Mouse (Mus musculus) heart, embryonic 15.5 days (tissue): ENCODE measurements around the gene Fastkd5. TPM values are rescaled to one million over a fixed set of nuclear protein-coding genes. Genes with fewer than 3 reads are reported as not detected.
"Not testable (repeated sequence)": the region's sequence is repeated elsewhere in the genome, so short reads cannot be mapped to it uniquely, and the experiment has no call there.

Source experiments
- ATAC-seq: fragments of 200-750 bp; cut with Nextera tagmentation; replicated peaks from 2 replicates; pipeline ENCODE4 v1.8.0; 2017; ENCODE audit warnings: low read depth, moderate TSS enrichment; ENCODE audit not compliant: insufficient number of reproducible peaks, insufficient read depth, low FRiP score
- H3K27ac ChIP-seq: fragments of 300-500 bp; sonication (generic); 2 replicates; pipeline ENCODE4 v1.5.1; 2015; ENCODE audit warnings: mild to moderate bottlenecking, inconsistent platforms
- H3K27me3 ChIP-seq: fragments of 300-500 bp; sonication (generic); 2 replicates; pipeline ENCODE4 v1.6.1; 2015; ENCODE audit warnings: inconsistent platforms
- H3K36me3 ChIP-seq: fragments of 300-500 bp; sonication (generic); 2 replicates; pipeline ENCODE4 v1.6.1; 2015; ENCODE audit warnings: mild to moderate bottlenecking, inconsistent platforms
- H3K4me1 ChIP-seq: fragments of 300-500 bp; sonication (generic); replicated peaks from 2 replicates; pipeline ENCODE4 v1.6.1; 2015; ENCODE audit warnings: inconsistent platforms
- H3K4me2 ChIP-seq: fragments of 300-500 bp; sonication (generic); 2 replicates; pipeline ENCODE4 v1.6.1; 2015; ENCODE audit warnings: inconsistent platforms, mild to moderate bottlenecking, moderate library complexity
- H3K4me3 ChIP-seq: fragments of 300-500 bp; sonication (generic); 2 replicates; pipeline ENCODE4 v1.5.1; 2015; ENCODE audit warnings: mild to moderate bottlenecking, inconsistent platforms
- H3K9ac ChIP-seq: fragments of 300-500 bp; sonication (generic); 2 replicates; pipeline ENCODE4 v1.6.1; 2015; ENCODE audit warnings: mild to moderate bottlenecking, inconsistent platforms
- H3K9me3 ChIP-seq: fragments of 300-500 bp; sonication (generic); replicated peaks from 2 replicates; pipeline ENCODE4 v1.6.1; 2016; ENCODE audit warnings: inconsistent platforms
- WGBS: fragments of 180-500 bp; shearing (Covaris S2); methylation state at CpG from one replicate; pipeline ENCODE4 v1.1.7; 2015; ENCODE audit warnings: mixed read lengths; 5-methylcytosine and 5-hydroxymethylcytosine counted together
- polyA plus RNA-seq: library from polyadenylated mRNA; unstranded; fragments of >200 nt; fragmentation: Nextera tagmentation; extraction: Ambion mirVana; gene quantifications from 2 replicates; pipeline ENCODE4 v1.2.1, GENCODE M21; 2015

Fastkd5 gene
- polyA plus RNA-seq, 1 experiment from 2014 or later = 11.2 TPM

DNA sequence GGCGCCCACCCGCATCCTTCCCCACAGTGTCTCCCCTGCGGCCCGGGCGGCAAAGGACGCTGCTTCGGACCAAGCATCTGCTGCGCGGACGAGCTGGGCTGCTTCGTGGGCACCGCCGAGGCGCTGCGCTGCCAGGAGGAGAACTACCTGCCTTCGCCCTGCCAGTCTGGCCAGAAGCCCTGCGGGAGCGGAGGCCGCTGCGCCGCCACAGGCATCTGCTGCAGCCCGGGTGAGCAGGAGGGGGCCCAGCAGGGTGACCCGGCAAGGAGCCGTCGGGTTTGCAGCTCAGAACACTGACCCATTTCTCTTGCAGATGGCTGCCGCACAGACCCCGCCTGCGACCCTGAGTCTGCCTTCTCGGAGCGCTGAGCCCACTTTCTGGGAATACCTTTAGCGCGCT is 53.3 kb downstream of the Fastkd5 start:
- H3K36me3 ChIP-seq, ATAC-seq, H3K27ac ChIP-seq, H3K9me3 ChIP-seq: not testable (repeated sequence)
- Histone ChIP-seq H3K4me1 (peaks cover 39% of the 10 kb centered on the region), H3K4me3 (peak overlapping the region; percentile 46), H3K27me3 (peaks cover 82% of the 10 kb centered on the region), H3K9ac (peak overlapping the region; percentile 17; the same call in 1 of the 2 replicates), H3K4me2 (peak overlapping the region; percentile 73)
- WGBS = 4% methylated on average over 32 of the region's 32 CpGs

GRCm38 (mm10) chr2:130575873-130576272 is 54.0 kb downstream of the Fastkd5 start, which contains the start of gene Oxt:
TSS of gene Oxt (plus strand) at chr2:130576173.
- Histone ChIP-seq H3K27ac (no peak within 1 kb of the TSS), H3K4me1 (peaks cover 35% of the 10 kb centered on the region), H3K4me3 (peak within 1 kb of the TSS; percentile 46), H3K27me3 (peaks cover 75% of the 10 kb centered on the region), H3K9me3 (no peaks in the 10 kb centered on the region), H3K9ac (peak within 1 kb of the TSS; percentile 17; the same call in 1 of the 2 replicates), H3K36me3 (no peaks in the 10 kb centered on the region), H3K4me2 (peak within 1 kb of the TSS; percentile 73)
- no peak for ATAC-seq
- 52% methylated on average over 9 of the region's 9 CpGs for WGBS

- Histone ChIP-seq H3K27ac (no peak overlapping the region), H3K36me3 (no peaks in the 10 kb centered on the region), H3K4me3 (no peak overlapping the region), H3K4me1 (peaks cover 26% of the 10 kb centered on the region), H3K4me2 (no peak overlapping the region), H3K9me3 (no peaks in the 10 kb centered on the region), H3K27me3 (peaks cover 66% of the 10 kb centered on the region), H3K9ac (no peak overlapping the region)
- no peak for ATAC-seq
- WGBS = 81% methylated on average over 5 of the region's 5 CpGs
Observed at GRCm38 (mm10) chr2:130574960-130575359, 54.9 kb downstream of the Fastkd5 start.

DNA sequence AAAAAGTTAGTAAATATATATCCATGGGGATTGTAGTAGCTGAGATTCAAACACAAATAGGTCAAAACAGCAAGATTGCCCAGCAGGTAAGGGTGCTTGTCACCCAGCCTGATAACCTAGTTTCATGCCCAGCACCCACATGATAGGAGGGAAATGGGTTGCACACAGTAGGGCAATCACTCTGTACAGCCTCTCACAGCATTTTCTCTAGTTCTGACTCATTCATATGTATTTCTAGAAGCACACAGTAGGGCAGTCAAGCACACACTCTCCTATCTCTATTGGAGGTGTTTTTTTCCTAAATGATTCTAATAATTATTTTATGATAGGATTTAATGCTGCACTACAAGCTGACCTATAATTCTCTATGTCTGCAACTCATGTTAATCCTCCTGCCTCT is 59.9 kb downstream of the Fastkd5 start:
- no peak overlapping the region for H3K4me3 ChIP-seq
- H3K36me3 ChIP-seq = peaks cover 8% of the 10 kb centered on the region; the same call in 1 of the 2 replicates
- no peak for ATAC-seq
- H3K9me3 ChIP-seq = no peaks in the 10 kb centered on the region
- peaks cover 16% of the 10 kb centered on the region for H3K27me3 ChIP-seq
- H3K27ac ChIP-seq = no peak overlapping the region
- no peak overlapping the region for H3K4me2 ChIP-seq
- H3K9ac ChIP-seq = no peak overlapping the region
- H3K4me1 ChIP-seq = peaks cover 3% of the 10 kb centered on the region

- peaks cover 12% of the 10 kb centered on the region; the same call in 1 of the 2 replicates for H3K27me3 ChIP-seq
- H3K36me3 ChIP-seq = peaks cover 8% of the 10 kb centered on the region; the same call in 1 of the 2 replicates
- H3K4me3 ChIP-seq = no peak overlapping the region
- no peak overlapping the region for H3K9ac ChIP-seq
- no peak overlapping the region for H3K27ac ChIP-seq
- H3K9me3 ChIP-seq = no peaks in the 10 kb centered on the region
- no peak overlapping the region for H3K4me2 ChIP-seq
- peaks cover 12% of the 10 kb centered on the region for H3K4me1 ChIP-seq
- WGBS = 77% methylated on average over 4 of the region's 4 CpGs
- no peak for ATAC-seq
Observed at GRCm38 (mm10) chr2:130568921-130569320, 60.9 kb downstream of the Fastkd5 start.

- 83% methylated on average over 8 of the region's 8 CpGs for WGBS
- H3K27ac ChIP-seq = no peak overlapping the region
- H3K9me3 ChIP-seq = no peaks in the 10 kb centered on the region
- peaks cover 8% of the 10 kb centered on the region; the same call in 1 of the 2 replicates for H3K36me3 ChIP-seq
- ATAC-seq = no peak
- H3K4me2 ChIP-seq = peak overlapping the region; percentile 93
- peaks cover 19% of the 10 kb centered on the region for H3K4me1 ChIP-seq
- peak overlapping the region; percentile 97; the same call in 1 of the 2 replicates for H3K4me3 ChIP-seq
- H3K9ac ChIP-seq = no peak overlapping the region
- no peaks in the 10 kb centered on the region for H3K27me3 ChIP-seq
Observed at GRCm38 (mm10) chr2:130564983-130565382, 64.8 kb downstream of the Fastkd5 start.

GRCm38 (mm10) chr2:130564063-130564462 is 65.8 kb downstream of the Fastkd5 start:
- peaks cover 8% of the 10 kb centered on the region; the same call in 1 of the 2 replicates for H3K36me3 ChIP-seq
- no peaks in the 10 kb centered on the region for H3K9me3 ChIP-seq
- WGBS = 1% methylated on average over 23 of the region's 23 CpGs
- peaks cover 19% of the 10 kb centered on the region for H3K4me1 ChIP-seq
- H3K9ac ChIP-seq = peak overlapping the region; percentile 92
- H3K27ac ChIP-seq = peak overlapping the region; percentile 88
- no peaks in the 10 kb centered on the region for H3K27me3 ChIP-seq
- peak overlapping the region; percentile 97 for H3K4me3 ChIP-seq
- peak overlapping the region; percentile 93 for H3K4me2 ChIP-seq
- ATAC-seq = peak; percentile 5; the same call in 1 of the 2 replicates

Other genes with a start within 250 kb of the Fastkd5 start
- gene Cpxm1, start 232.5 kb downstream of the Fastkd5 start, polyA plus RNA-seq = 30.8 and 49.7 TPM in 2 replicates
- gene Gm28372, start 224.8 kb downstream of the Fastkd5 start, polyA plus RNA-seq = not detected in 2 replicates
- gene 1700020A23Rik, start 224.8 kb downstream of the Fastkd5 start, polyA plus RNA-seq = not detected in 2 replicates
- gene Tmem239, start 223.5 kb downstream of the Fastkd5 start, polyA plus RNA-seq = not detected in 2 replicates
- 49.0 and 58.2 TPM in 2 replicates for gene Vps16, start 205.7 kb downstream of the Fastkd5 start, polyA plus RNA-seq
- gene Pced1a, start 205.3 kb downstream of the Fastkd5 start, polyA plus RNA-seq = 7.1 and 7.2 TPM in 2 replicates
- gene Ptpra, start 179.7 kb downstream of the Fastkd5 start, polyA plus RNA-seq = 60.7 and 73.6 TPM in 2 replicates
- gene Mrps26, start 66.3 kb downstream of the Fastkd5 start, polyA plus RNA-seq = 61.2 and 67.6 TPM in 2 replicates
- gene Oxt, start 53.9 kb downstream of the Fastkd5 start, polyA plus RNA-seq = not detected in 2 replicates
- gene Avp, start 47.5 kb downstream of the Fastkd5 start, polyA plus RNA-seq = 0.36 TPM in 1 of 2 replicates, not detected in the other
- gene Ubox5, start within 50 bp of the Fastkd5 start, polyA plus RNA-seq = 5.8 and 8.5 TPM in 2 replicates
- gene Lzts3, start 12.8 kb upstream of the Fastkd5 start, polyA plus RNA-seq = 1.8 and 2.6 TPM in 2 replicates
- 44.8 and 46.2 TPM in 2 replicates for gene Ddrgk1, start 34.6 kb upstream of the Fastkd5 start, polyA plus RNA-seq
- gene Itpa, start 37.6 kb upstream of the Fastkd5 start, polyA plus RNA-seq = 74.3 and 77.9 TPM in 2 replicates
- 0.19 and 0.58 TPM in 2 replicates for gene Slc4a11, start 67.5 kb upstream of the Fastkd5 start, polyA plus RNA-seq